Mouse (Mus musculus) brain, embryonic 14.5 days (tissue): ENCODE data around the gene Hnrnph1.

Source experiments
- CTCF ChIP-seq: fragments of 200-500 bp; IDR thresholded peaks from 2 replicates; pipeline ENCODE4 v1.5.1; 2012; ENCODE audit warnings: inconsistent platforms, mild to moderate bottlenecking, moderate library complexity, borderline replicate concordance; ENCODE audit not compliant: insufficient read depth, insufficient read length; ENCODE audit errors: extremely low read depth
- POLR2A ChIP-seq: fragments of 200-500 bp; IDR thresholded peaks from 2 replicates; pipeline ENCODE4 v1.6.1; 2012; ENCODE audit warnings: mild to moderate bottlenecking, inconsistent platforms, borderline replicate concordance; ENCODE audit not compliant: poor library complexity, insufficient read depth, insufficient read length, severe bottlenecking; ENCODE audit errors: extremely low read depth

DNA sequence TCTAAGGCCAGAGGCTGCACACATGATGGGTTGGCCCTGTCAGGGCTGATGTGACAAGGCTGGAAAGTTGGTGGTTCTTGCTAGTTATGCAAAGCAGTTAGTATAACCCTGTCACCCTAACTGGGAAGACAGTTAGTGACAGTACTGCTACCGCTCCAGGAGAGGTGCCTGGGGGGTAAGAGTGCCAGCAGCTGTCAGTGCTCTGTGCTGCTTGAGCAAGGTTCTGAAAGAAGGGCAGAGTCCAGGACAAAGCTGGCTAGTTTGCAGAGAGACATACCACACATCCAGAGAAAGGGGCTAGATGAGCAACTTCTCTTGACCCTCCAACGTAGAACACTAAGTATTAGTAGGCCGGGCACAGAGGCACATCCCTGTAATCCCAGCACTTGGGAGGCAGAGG lies 25.7 kb downstream of the Hnrnph1 start:
- no peak for TF ChIP-seq POLR2A
- no peak for TF ChIP-seq CTCF
